Mouse (Mus musculus) bone marrow, adult 2 months (tissue): ENCODE measurements around the gene Krt78. TPM values are rescaled to one million over a fixed set of nuclear protein-coding genes. Genes with fewer than 3 reads are reported as not detected.

ENCODE experiments used
- H3K27ac ChIP-seq: fragments of 200-500 bp; 2 replicates; pipeline ENCODE4 v1.5.1; 2012; ENCODE audit warnings: low read depth, mild to moderate bottlenecking, control low read depth, inconsistent platforms, low read length; ENCODE audit not compliant: control insufficient read depth, poor library complexity, insufficient read depth
- H3K4me1 ChIP-seq: fragments of 200-500 bp; 2 replicates; pipeline ENCODE4 v1.6.1; 2011; ENCODE audit warnings: low read length; ENCODE audit not compliant: control insufficient read depth, insufficient read depth
- H3K4me3 ChIP-seq: fragments of 200-500 bp; replicated peaks from 2 replicates; pipeline ENCODE3; 2011; ENCODE audit warnings: mild to moderate bottlenecking, low read depth, low read length, control low read depth; ENCODE audit not compliant: control insufficient read depth
- CTCF ChIP-seq: fragments of 200-500 bp; IDR thresholded peaks from 2 replicates; pipeline ENCODE4 v1.5.1; 2011; ENCODE audit warnings: low read length, control low read depth; ENCODE audit not compliant: control insufficient read depth, insufficient read depth
- POLR2A ChIP-seq: fragments of 200-500 bp; IDR thresholded peaks from 2 replicates; pipeline ENCODE4 v1.6.1; 2011; ENCODE audit warnings: low read depth, mild to moderate bottlenecking, control low read depth, low read length, borderline replicate concordance; ENCODE audit not compliant: control insufficient read depth
- WGBS: fragments of 180-500 bp; shearing (Covaris S2); methylation state at CpG from one replicate; pipeline ENCODE4 v1.1.7; 2018; 5-methylcytosine and 5-hydroxymethylcytosine counted together
- polyA plus RNA-seq: library from polyadenylated mRNA; stranded (reverse); fragments of >200 nt; gene quantifications from 2 replicates; pipeline ENCODE4 v1.2.4, GENCODE M21; 2011; ENCODE audit warnings: low replicate concordance; ENCODE audit not compliant: missing spikeins, insufficient read depth, insufficient read length

Gene Krt78
- polyA plus RNA-seq, 1 experiment = not detected

DNA sequence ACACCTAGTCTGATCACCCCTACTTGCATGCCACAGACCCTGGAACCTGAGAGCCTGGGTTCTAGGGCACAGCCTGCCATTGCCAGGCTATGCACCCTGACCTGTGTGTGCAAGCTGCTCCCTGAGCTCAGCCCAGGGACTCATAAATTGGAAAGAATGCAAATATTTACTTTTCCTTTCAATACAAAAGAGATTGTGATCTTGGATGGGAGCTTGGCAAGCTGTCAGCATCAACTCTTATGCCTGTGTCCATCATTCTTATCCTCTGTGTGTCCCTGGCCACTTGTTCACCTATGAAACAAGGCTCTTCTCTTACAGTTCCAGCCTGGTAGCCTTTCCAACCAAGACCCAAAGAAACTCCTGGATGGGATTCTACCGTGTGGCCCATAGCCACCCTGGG is 29.0 kb downstream of the Krt78 start:
- TF ChIP-seq CTCF (no peak), POLR2A (no peak)
- H3K4me1 ChIP-seq = no peaks in the 10 kb centered on the region
- WGBS = 76% methylated on average over 1 of the region's 1 CpGs
- H3K4me3 ChIP-seq = no peak overlapping the region
- no peak overlapping the region for H3K27ac ChIP-seq

DNA sequence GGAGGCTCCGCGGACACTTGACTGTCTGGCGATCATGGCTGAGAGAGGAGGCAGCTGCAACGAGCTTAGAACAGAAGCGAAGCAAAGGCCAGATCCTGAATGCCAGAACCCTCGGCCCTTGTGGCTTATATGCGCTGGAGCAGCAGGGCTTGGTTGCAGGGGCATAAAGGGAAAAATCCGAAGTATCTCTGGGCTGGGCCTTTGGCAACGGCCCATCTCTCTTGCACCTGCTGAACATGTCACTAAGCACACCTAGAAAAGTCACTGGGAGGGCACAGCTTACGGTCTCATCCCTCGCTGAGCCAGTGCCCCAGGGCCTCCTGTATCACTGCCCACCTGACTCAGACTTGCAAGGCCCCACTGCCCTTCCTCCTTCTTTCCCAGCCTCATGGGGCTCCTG is 29.5 kb downstream of the Krt78 start, which contains the start of gene Krt4:
Krt4 (minus strand) TSS at position 101 of the 400 bp plus-strand sequence.
- Histone ChIP-seq H3K4me1 (no peaks in the 10 kb centered on the region), H3K4me3 (no peak within 1 kb of the TSS), H3K27ac (no peak within 1 kb of the TSS)
- 82% methylated on average over 11 of the region's 11 CpGs for WGBS
- no peak for TF ChIP-seq POLR2A
- TF ChIP-seq CTCF = no peak

DNA sequence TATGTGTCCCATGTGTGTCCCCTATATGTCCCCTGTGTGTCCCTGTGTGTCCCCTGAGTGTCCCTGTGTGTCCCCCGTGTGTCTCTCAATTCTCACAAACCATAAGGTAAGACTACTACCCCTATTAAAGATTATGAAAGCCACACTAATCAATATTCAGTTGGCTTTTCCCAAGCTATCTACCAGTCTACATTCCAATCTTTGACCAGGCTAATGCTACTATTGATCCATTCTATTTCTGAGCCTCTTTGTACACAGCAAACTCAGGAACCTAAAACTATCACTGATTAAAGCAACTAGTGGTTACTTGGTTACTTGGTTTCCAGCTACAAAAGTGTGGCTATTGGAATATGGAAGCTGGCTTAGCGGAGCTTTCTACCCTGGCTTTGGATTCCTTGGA is 31.8 kb downstream of the Krt78 start:
- WGBS = 66% methylated on average over 2 of the region's 2 CpGs
- Histone ChIP-seq H3K27ac (no peak overlapping the region), H3K4me3 (no peak overlapping the region), H3K4me1 (no peaks in the 10 kb centered on the region)
- TF ChIP-seq CTCF (no peak), POLR2A (no peak)

DNA sequence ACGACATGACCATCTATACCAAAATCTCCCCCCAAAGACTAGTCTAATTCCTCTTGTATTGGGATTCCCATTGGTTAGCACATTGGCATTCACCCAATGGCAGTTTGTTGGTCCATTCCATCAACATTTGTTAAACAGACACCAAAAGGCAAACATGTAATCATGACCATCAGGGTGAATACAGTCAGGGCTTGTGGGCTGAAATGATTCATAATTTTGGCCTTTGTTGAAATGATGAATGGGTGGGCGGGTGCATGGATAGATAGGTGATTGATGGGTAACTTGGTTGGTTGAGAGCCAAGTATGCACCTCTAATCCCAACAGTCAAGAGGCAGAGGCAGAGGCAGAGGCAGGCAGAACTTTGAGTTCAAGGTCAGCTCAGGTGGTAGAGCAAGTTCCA is 38.0 kb downstream of the Krt78 start:
- TF ChIP-seq CTCF = no peak
- TF ChIP-seq POLR2A = no peak
- no peaks in the 10 kb centered on the region for H3K4me1 ChIP-seq
- H3K27ac ChIP-seq = no peak overlapping the region
- H3K4me3 ChIP-seq = no peak overlapping the region
- 52% methylated on average over 2 of the region's 2 CpGs for WGBS

DNA sequence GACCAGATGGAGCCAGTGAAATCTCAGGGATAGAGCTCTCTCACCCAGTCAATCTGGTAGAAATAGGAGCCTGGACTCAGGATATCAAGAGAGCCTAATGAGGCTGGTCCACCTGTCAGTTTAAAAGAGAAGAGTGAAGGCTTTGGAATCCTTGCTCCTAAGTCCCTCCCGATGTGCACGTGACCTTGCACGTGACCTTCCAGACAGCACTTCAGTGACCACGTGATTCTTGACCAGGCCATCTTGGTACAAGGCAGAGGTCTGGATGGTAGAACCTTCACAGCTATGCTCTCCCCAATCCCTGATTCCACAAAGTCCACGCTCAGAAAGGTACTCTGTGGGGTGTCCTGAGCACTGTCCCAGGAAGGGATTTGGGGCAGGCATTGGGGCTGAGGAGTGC is 49.2 kb downstream of the Krt78 start:
- no peak overlapping the region for H3K4me3 ChIP-seq
- H3K4me1 ChIP-seq = no peaks in the 10 kb centered on the region
- H3K27ac ChIP-seq = no peak overlapping the region
- 74% methylated on average over 5 of the region's 5 CpGs for WGBS
- TF ChIP-seq POLR2A (no peak), CTCF (no peak)

DNA sequence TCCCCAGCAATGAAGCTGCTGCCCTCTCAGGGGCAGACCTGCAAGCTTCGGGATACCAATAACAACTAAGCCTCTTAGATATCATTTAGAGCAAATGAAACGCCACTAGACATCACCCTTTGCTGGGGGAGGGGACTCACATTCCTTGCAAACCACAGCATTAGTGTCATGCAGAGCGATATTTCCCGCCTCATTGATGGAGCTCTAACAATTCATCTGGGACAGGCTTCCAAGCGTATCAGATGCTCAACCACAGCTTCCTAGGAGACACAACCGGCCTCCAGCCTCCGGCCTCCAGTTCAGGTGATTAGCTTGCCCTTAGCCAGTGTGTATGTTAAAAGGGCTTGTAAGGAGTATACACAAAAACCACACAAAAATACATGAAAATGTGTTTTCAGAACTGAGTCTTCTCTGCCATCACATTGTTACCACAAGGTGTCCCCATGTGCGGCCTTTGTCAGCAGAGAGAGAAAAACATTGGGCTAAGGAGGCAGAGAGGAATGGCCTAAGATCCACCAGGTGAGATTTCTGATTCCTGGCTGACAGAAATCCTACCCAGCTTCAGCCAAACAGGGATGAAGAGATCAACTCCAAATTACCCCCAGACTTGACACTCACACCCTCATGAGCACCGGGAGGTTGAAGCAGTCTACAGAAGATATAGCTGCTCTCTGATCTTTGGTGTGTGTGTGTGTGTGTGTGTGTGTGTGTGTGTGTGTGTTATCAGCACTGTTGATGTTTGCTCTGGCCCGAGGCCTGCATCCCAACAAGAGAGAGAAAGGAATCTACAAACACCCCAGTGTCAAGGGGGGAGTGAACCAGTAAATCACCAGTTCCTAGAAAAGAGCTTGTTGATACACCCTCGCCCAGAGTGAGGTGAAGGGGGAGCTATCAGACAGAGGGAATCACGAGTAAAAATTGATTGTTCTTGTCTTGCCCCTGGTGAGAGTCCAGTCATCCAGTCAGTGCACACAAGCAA is 51.6 kb downstream of the Krt78 start:
- 59% methylated on average over 12 of the region's 12 CpGs for WGBS

More for the DNA sequence above, 51.6 kb downstream of the Krt78 start:
- H3K4me1 ChIP-seq = no peaks in the 10 kb centered on the region
- TF ChIP-seq CTCF = no peak
- no peak for TF ChIP-seq POLR2A
- no peak overlapping the region for H3K4me3 ChIP-seq
- no peak overlapping the region for H3K27ac ChIP-seq

Other genes with a start within 250 kb of the Krt78 start
- not detected in 2 replicates for gene Krt5, start 241.4 kb downstream of the Krt78 start, polyA plus RNA-seq
- gene Krt71, start 211.2 kb downstream of the Krt78 start, polyA plus RNA-seq = not detected in 2 replicates
- not detected in 2 replicates for gene Krt72, start 167.8 kb downstream of the Krt78 start, polyA plus RNA-seq
- gene Krt73, start 151.9 kb downstream of the Krt78 start, polyA plus RNA-seq = not detected in 2 replicates
- not detected in 2 replicates for gene Krt2, start 136.1 kb downstream of the Krt78 start, polyA plus RNA-seq
- not detected in 2 replicates for gene Krt1, start 103.5 kb downstream of the Krt78 start, polyA plus RNA-seq
- not detected in 2 replicates for gene Krt77, start 84.6 kb downstream of the Krt78 start, polyA plus RNA-seq
- not detected in 2 replicates for gene Krt76, start 61.4 kb downstream of the Krt78 start, polyA plus RNA-seq
- gene Krt4, start 29.6 kb downstream of the Krt78 start, polyA plus RNA-seq = not detected in 2 replicates
- not detected in 2 replicates for gene Krt79, start 14.0 kb downstream of the Krt78 start, polyA plus RNA-seq
- gene Krt8, start 50.2 kb upstream of the Krt78 start, polyA plus RNA-seq = 1.0 TPM in 1 of 2 replicates, not detected in the other
- gene Krt18, start 73.9 kb upstream of the Krt78 start, polyA plus RNA-seq = 2.0 and 5.6 TPM in 2 replicates
- 83.0 and 122 TPM in 2 replicates for gene Eif4b, start 119.5 kb upstream of the Krt78 start, polyA plus RNA-seq
- gene Tns2, start 146.1 kb upstream of the Krt78 start, polyA plus RNA-seq = 20.3 and 26.7 TPM in 2 replicates
- gene Spryd3, start 181.9 kb upstream of the Krt78 start, polyA plus RNA-seq = 7.9 and 23.0 TPM in 2 replicates
- not detected in 2 replicates for gene Igfbp6, start 190.1 kb upstream of the Krt78 start, polyA plus RNA-seq
- gene Soat2, start 196.2 kb upstream of the Krt78 start, polyA plus RNA-seq = 1.2 and 2.7 TPM in 2 replicates
- 22.8 and 34.5 TPM in 2 replicates for gene Zfp740, start 249.0 kb upstream of the Krt78 start, polyA plus RNA-seq